Mouse (Mus musculus) G1E (cell line): Measurements from ENCODE around the gene Trit1. TPM values are rescaled to one million over a fixed set of nuclear protein-coding genes. Genes with fewer than 3 reads are reported as not detected.
A peak's percentile ranks its signal among the peaks of the same experiment; 100 is the strongest.

ENCODE experiments used
- ATAC-seq: 2 replicates; pipeline ENCODE4 v1.8.0; 2016; ENCODE audit warnings: mild to moderate bottlenecking; ENCODE audit not compliant: insufficient number of reproducible peaks, poor library complexity, low FRiP score, severe bottlenecking; ENCODE audit errors: extremely low read depth
- DNase-seq: peaks from one replicate; pipeline ENCODE4 v3.0.0; 2012; ENCODE audit warnings: low spot score
- H3K27me3 ChIP-seq: 2 replicates; pipeline ENCODE4 v1.6.1; 2012; ENCODE audit warnings: mild to moderate bottlenecking, low read length, inconsistent platforms; ENCODE audit not compliant: insufficient read depth
- H3K36me3 ChIP-seq: replicated peaks from 2 replicates; pipeline ENCODE3; 2012; ENCODE audit warnings: mild to moderate bottlenecking, inconsistent platforms
- H3K4me1 ChIP-seq: 2 replicates; pipeline ENCODE4 v1.6.1; 2012; ENCODE audit warnings: low read depth, low read length, inconsistent platforms, mixed read lengths; ENCODE audit not compliant: insufficient read depth
- H3K4me3 ChIP-seq: 2 replicates; pipeline ENCODE4 v1.5.1; 2012; ENCODE audit warnings: low read depth, mild to moderate bottlenecking, inconsistent platforms, low read length, moderate library complexity, mixed read lengths
- H3K9me3 ChIP-seq: replicated peaks from 2 replicates; pipeline ENCODE4 v1.6.1; 2012; ENCODE audit warnings: inconsistent platforms
- CTCF ChIP-seq: IDR thresholded peaks from 2 replicates; pipeline ENCODE4 v1.5.1; 2012; ENCODE audit warnings: low read depth, low read length, inconsistent platforms, mixed read lengths
- GATA1 ChIP-seq: IDR thresholded peaks from 2 replicates; pipeline ENCODE4 v1.6.1; 2012; ENCODE audit warnings: borderline replicate concordance, low read length, inconsistent platforms, mixed read lengths
- GATA2 ChIP-seq: IDR thresholded peaks from 2 replicates; pipeline ENCODE4 v1.6.1; 2012; ENCODE audit warnings: low read depth, low read length, inconsistent platforms, borderline replicate concordance
- POLR2AphosphoS5 ChIP-seq: IDR thresholded peaks from 2 replicates; pipeline ENCODE4 v1.6.1; 2012; ENCODE audit warnings: low read depth, low read length, inconsistent platforms; ENCODE audit not compliant: insufficient replicate concordance
- TAL1 ChIP-seq: conservative IDR thresholded peaks from 2 replicates; pipeline ENCODE4 v1.6.1; 2012; ENCODE audit warnings: low read depth, low read length, inconsistent platforms, mixed read lengths
- polyA plus RNA-seq: library from polyadenylated mRNA; stranded (reverse); fragments of >175 nt; gene quantifications from 2 replicates; pipeline ENCODE4 v1.2.3, GENCODE M21; 2012
- total RNA-seq, 2 experiments: library from RNA; stranded (forward) in 1 of 2; stranded (reverse) in 1 of 2; fragments of 200-1000 nt in 1 of 2; fragments of >200 nt in 1 of 2; fragmentation: Nextera tagmentation in 1 of 2; gene quantifications; 2 replicates each; pipeline ENCODE4 v1.2.3; 2014 to 2017

The Trit1 gene
- total and polyA plus RNA-seq, 3 experiments, result 3.2 to 24.4 (median 23.6) TPM

DNA sequence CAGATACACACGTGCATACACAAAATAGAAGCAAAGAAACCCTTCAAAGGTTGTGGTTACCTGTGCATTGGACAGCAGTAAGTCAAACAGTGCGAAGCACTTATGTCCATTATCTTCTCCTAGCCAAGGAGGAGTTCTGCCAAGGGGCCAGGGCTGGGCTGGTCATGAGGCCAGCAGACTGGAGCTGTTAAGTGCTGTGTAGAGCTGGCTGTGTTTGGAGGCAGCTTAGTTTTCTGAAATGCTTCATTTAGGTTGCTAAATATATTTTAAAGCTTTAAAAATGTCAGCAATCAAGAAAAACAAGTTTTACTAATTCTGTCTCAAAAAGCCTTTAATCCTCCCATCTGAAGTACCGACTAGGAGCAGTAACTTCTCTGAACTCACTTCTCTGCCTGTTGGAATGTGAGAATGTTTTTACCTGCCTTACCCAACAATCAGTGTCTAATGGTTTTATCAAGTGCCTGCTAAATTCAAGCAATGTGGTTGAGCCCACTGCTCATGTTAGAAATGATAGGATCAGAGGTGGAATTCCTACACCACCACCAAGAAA, 40.2 kb downstream of the Trit1 start:
- no peak for DNase-seq
- no peak for ATAC-seq
- Histone ChIP-seq H3K4me3 (no peak overlapping the region), H3K36me3 (peaks cover 61% of the 10 kb centered on the region), H3K9me3 (no peaks in the 10 kb centered on the region), H3K27me3 (0 out of 2 replicates have a peak, but pooled peaks cover 3% of the 10 kb centered on the region), H3K4me1 (no peaks in the 10 kb centered on the region)
- TF ChIP-seq TAL1, result no peak
- TF ChIP-seq POLR2AphosphoS5, result no peak
- TF ChIP-seq GATA1, result no peak
- no peak for TF ChIP-seq GATA2
- no peak for TF ChIP-seq CTCF

DNA sequence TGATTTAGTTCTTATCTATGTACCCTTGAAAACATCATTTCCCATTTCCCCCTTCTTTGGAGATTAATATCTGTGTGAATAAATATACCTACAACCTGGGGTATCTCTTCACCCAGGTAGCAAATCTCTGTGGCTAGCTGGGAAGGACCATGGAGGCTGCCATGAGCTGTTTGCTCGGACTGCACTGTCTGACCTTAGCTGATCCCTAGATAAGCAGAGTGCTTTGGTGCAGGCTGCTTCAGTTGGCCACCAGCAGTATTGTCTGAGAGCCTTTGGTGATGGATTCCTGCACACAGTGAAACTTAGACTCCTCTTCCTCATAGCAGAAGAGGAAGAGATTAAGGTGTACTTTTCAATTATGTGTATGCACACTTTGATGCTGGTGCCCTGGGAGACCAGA, 41.6 kb downstream of the Trit1 start:
- no peaks in the 10 kb centered on the region for H3K9me3 ChIP-seq
- H3K4me3 ChIP-seq, result no peak overlapping the region
- TF ChIP-seq TAL1 (no peak), GATA2 (no peak), CTCF (no peak), POLR2AphosphoS5 (no peak), GATA1 (no peak)
- H3K27me3 ChIP-seq, result peaks cover 6% of the 10 kb centered on the region; the same call in 1 of the 2 replicates
- H3K4me1 ChIP-seq, result no peaks in the 10 kb centered on the region
- ATAC-seq, result no peak
- DNase-seq, result no peak
- H3K36me3 ChIP-seq, result peaks cover 48% of the 10 kb centered on the region

DNA sequence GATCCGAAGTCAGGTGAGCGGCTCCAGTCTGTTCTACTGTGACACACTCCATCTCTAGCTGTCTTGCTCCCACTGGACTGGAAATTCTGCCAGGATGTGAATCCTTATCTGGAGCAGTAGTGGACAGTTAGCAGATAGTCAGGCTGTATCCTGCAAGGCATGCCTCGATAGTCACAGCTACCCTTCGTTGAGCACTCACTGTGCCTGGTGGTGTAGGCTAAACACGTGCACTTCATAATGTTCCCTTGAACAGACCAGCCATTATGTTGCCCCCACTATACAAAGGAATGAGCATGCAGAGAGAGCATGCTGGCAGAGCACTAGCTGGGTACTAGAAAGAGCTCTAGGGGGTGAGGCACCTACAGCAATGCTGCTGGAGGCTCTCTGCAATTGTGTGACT, 45.3 kb downstream of the Trit1 start:
- no peaks in the 10 kb centered on the region for H3K9me3 ChIP-seq
- DNase-seq (no peak), ATAC-seq (no peak)
- no peak overlapping the region for H3K4me3 ChIP-seq
- no peaks in the 10 kb centered on the region for H3K4me1 ChIP-seq
- peaks cover 11% of the 10 kb centered on the region for H3K36me3 ChIP-seq
- no peak for TF ChIP-seq POLR2AphosphoS5
- no peak for TF ChIP-seq GATA1
- TF ChIP-seq TAL1, result no peak
- TF ChIP-seq CTCF, result no peak
- no peak for TF ChIP-seq GATA2
- peaks cover 24% of the 10 kb centered on the region for H3K27me3 ChIP-seq

DNA sequence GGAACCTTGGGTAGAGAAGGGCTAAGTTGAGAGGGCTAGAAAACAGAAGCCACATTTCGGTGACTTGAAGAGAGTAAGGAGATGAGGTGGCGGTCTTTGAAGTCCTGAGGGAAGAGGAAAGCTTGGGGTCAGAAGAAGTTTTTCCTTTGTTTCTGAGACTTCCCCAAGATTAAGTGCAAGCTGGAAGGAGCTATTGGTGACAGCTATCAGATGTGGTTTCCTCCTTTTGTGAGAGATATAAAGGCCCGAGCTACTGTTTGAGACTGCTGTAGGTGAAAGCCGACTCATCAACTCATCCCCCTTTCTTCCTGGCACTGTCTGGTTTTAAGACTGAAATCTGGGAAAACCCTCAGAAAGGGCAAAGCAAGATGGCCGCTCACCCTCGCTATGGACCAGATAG, 52.2 kb downstream of the Trit1 start:
- DNase-seq (no peak), ATAC-seq (no peak)
- Histone ChIP-seq H3K4me3 (no peak overlapping the region), H3K36me3 (no peaks in the 10 kb centered on the region), H3K9me3 (no peaks in the 10 kb centered on the region), H3K4me1 (peaks cover 3% of the 10 kb centered on the region; the same call in 1 of the 2 replicates), H3K27me3 (peaks cover 47% of the 10 kb centered on the region)
- TF ChIP-seq GATA2 (no peak), TAL1 (no peak), GATA1 (no peak), CTCF (no peak), POLR2AphosphoS5 (no peak)

DNA sequence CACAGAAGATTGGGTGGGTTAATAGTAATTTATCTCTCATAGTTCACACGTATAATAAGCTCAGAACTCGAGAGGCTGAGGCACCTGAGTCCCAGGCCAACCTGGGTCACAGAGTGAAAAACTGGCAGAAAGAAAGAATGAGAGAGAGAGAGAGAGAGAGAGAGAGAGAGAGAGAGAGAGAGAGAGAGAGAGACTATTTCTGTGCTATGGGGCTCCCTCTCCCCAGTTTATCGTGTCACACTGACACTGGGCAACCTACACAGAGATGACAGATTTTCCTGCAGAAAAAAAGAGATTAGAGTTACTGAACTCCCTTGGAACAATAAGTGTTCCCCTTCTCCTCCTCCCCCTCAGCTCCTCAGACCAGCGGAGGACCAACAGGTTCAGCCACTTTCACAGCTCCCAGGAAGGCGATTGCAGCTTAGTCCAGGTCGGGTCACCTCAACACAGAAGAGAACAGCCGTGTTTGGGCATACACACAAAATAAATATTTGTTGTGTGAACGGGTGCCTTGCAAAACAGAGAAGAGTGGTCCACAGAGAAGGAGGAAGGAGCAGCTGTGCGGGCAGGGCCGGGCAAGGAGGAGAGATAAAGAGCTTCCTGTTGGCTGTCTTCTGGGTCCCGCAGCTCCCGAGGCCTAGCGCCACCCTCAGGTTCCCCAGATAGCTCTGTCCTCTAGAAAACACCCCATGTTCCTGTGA, 55.0 kb downstream of the Trit1 start:
- peaks cover 45% of the 10 kb centered on the region for H3K27me3 ChIP-seq
- H3K4me3 ChIP-seq, result no peak overlapping the region
- peak; percentile 57; the same call in 1 of the 2 replicates for ATAC-seq
- peaks cover 3% of the 10 kb centered on the region; the same call in 1 of the 2 replicates for H3K4me1 ChIP-seq
- TF ChIP-seq CTCF, result no peak
- no peak for TF ChIP-seq TAL1
- TF ChIP-seq GATA2, result no peak
- TF ChIP-seq POLR2AphosphoS5, result no peak
- TF ChIP-seq GATA1, result no peak
- no peaks in the 10 kb centered on the region for H3K9me3 ChIP-seq
- peak; percentile 16 for DNase-seq
- H3K36me3 ChIP-seq, result no peaks in the 10 kb centered on the region

DNA sequence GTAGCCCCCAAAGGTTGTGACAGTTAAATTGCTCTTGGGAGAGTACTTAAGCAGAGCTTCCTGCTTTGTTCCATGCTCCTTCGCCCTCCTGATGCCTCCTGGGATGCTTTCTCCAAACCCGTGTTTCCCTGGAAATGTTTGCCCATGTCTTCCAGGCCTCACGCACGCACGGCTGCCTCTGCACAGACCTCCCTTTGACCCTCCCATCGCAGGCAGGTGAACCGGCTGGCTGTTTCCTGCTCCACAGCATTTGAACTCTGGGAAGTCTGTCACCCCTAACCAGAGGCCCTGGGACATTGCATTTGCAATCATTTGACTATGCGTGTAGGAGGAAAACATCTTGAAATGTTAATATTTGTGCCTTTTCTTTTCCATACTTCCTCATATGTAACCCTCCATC, 60.5 kb downstream of the Trit1 start:
- Histone ChIP-seq H3K4me1 (peaks cover 6% of the 10 kb centered on the region; the same call in 1 of the 2 replicates), H3K27me3 (peaks cover 48% of the 10 kb centered on the region), H3K36me3 (no peaks in the 10 kb centered on the region), H3K9me3 (no peaks in the 10 kb centered on the region), H3K4me3 (no peak overlapping the region)
- no peak for ATAC-seq
- DNase-seq, result no peak
- no peak for TF ChIP-seq GATA2
- TF ChIP-seq POLR2AphosphoS5, result no peak
- no peak for TF ChIP-seq TAL1
